Mouse (Mus musculus) lung, postnatal 10 days (tissue): ENCODE measurements at regions not wholly inside any gene's neighbourhood (a gene's known extent, or its start where the extent isn't known, plus 50 kb on each side); places are given as distances from the start of the nearest gene placed in this dataset.

Experiments
- DNase-seq: peaks from one replicate; pipeline ENCODE4 v3.0.0; 2021

DNA sequence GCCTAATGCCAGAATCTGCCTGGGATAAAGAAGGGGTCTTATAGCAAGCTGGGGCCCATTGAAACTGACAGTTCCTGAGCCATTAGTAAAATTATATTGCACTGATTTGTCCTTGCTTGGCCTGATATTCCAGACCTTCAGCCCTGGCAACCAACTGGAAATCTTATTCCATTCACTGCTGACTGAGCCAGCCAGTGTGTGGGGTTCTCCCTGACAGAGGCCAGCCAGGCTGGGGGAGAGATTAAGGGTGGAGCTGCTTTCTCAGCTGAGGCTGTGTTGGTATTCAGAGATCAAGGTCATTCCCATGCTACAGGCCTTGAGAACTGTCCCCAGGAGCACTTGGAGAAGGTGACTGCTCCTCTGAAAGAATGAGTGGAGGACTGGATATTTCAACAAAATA, 226.9 kb downstream of the Ar start:
- DNase-seq: no peak

DNA sequence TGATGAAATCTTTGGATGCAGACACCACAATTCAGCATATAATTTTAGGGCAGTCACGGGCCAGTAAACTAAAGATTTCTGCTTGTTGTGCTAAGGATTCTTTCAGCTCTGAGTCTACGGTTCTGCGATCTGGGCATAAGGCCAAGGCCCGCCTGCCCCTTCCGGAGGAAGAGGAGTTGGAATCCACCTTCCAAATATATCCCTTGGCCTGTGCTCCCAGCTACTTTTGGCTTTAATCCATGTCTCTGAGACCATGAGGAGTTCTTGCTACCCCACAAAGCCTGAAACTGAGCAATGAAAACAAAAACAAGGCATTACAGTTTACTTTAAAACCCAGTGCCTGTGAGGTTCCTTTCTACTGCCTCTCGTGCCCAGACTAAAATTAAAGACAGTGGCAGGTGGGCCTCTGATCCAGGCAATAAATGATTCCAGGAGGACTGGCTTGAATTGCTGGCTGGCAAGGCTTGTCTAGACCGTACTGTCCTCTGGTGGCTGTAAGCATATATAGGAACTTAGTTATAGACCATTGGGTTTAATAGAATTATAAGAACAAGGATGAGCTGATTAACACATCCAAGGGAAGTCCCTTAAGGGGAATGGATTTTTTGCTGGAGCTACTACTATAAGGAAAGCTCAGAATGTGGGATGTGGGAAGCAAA, 231.8 kb downstream of the Ar start:
- DNase-seq: peak; percentile 73

DNA sequence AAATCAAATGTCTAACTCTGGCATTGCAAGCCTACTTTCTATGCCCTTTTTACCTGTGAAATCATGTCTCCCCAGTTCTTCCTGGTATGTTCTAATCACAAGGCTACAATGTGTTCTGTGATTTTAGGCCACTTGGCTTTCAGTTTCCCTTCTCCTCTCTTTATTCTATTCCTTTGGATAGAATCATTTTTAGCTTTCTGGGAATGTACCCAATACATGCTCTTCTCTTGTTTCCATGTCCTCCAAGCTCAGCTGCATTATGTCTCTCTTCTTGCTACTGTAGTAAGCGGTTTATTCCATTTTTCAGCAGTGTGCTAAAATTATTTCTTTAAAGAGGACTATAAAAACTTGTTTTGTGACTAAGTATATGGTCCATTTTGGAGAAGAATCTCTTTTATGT, 235.4 kb downstream of the Ar start:
- DNase-seq: no peak

DNA sequence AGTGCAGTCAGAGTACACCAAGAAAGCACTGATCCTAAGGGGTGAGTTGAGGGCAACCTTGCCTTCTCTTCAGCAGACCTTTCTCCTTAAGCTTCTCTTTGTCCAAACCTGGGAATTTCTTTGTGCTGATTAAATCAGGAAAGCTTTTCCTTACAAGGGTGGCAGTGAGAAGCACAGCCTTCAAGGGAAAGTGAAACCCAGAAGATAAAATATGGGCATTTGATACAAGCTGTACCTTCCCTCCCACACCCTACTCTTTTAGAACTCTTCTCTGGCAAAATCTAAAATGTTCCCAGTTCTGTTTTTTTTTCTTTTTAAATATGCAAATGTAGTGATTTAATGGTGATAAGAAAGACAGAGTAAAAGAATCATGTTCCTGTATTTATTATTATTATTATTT, 243.8 kb downstream of the Ar start:
- no peak for DNase-seq

DNA sequence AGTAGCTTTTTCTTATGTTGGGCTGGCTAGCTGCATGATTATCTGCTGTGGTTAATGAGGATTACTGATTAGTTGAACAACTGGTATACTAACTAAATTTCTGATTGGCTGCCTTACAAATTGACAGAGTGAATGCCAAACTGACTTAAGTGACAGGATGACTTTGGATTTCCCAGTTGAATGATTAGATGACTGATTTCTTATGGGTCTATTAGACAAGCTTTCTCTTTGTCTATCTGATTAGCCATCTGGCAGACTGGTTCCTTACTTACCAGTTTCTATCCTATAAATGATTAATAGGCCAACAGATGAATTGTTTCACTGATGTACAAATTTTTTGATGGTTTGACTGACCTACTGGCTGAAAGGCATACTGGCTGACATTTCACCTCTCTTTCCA, 260.5 kb downstream of the Ar start:
- no peak for DNase-seq

DNA sequence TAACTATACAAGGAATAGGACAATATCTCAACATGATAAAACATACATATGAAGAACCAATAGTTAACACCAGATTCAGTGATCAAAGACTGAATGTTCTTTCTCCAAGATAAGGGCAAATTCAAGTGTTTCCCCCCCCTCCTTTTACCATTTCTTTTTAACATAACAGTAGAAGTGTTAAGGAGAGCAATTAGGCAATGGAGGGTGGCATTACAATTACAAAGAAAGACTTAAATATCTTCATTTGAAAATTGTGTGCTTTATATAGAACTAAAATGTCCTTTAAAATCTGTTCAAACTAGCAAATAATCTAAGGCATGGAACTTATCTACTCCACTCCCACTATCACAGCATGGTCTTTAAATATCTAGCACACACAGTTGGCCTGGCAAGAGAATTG, 270.9 kb downstream of the Ar start:
- DNase-seq: no peak

DNA sequence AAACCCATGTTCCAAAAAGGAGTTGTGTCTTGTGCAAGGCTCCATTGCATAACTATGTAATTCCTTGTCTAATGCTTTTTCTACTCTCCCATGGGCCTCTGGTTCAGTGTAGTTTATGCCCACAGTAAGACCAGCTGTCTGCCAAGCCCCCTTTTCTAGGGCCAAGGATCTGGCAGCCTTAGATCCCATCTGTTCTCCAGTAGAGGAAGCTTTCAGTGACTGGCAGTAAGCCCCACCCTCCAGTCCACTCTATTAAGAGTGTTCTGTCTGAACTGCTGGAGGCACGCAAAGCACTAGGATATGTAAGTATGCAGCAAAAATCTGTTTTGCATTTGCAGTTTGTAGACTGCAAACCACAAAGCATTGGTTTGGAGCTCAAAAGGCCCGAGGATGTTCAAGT, 303.5 kb downstream of the Ar start:
- DNase-seq: peak; percentile 3

DNA sequence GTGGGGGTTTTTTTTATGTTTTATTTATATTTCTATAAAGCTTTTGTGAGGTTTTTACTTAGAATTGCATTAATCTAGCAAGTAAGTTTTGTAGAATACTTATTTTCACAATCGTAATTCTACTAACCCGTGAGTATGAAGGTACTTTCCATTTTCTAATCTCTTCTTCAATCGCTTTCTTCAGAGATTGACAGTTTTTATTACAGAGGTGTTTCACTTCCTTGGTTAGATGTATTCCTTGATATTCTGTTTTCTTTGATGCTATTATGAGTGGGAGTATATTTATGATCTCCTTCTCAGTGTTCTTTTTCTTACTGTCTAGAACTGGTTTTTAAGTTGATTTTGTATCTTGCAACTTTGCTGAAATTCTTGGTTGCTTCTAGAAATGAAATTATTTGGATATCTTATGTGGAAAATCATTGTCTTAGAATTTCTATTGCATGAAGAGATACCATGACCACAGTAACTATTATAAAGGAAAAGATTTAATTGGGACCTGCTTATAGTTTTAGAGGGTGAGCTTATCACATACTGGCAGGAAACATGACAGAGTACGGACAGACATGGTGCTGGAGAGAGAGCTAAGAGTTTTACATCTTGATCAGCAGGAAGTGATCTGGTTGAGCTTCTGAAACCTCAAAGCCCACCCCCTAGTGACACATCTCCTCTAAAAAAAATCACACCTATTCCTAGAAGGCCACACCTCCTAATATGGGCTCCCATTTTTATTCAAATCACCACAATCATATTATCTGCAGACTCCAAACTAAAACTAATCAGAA, 328.1 kb downstream of the Ar start:
- DNase-seq: no peak
